Mouse (Mus musculus) erythroblast, adult 5-6 weeks (primary cell): ENCODE results near the gene Abcb10. TPM values are rescaled to one million over a fixed set of nuclear protein-coding genes. Genes with fewer than 3 reads are reported as not detected.

ENCODE experiments used
- ATAC-seq: replicated peaks from 2 replicates; pipeline ENCODE4 v1.8.0; 2016; ENCODE audit warnings: moderate number of reproducible peaks, mild to moderate bottlenecking, moderate TSS enrichment, inconsistent platforms; ENCODE audit not compliant: poor library complexity, low FRiP score, severe bottlenecking
- total RNA-seq, 2 experiments: library from RNA; stranded (forward) in 1 of 2; stranded (reverse) in 1 of 2; fragments of 150-400 nt in 1 of 2; fragments of 200-764, 138-1000 nt in 1 of 2; gene quantifications; 2 replicates each; pipeline versions ENCODE4 v1.2.3 to v1.2.4; 2015 to 2017; ENCODE audit warnings: low replicate concordance in 2 of 2

The Abcb10 gene
- total RNA-seq, 2 experiments from 2014 or later, result 323 to 448 TPM

DNA sequence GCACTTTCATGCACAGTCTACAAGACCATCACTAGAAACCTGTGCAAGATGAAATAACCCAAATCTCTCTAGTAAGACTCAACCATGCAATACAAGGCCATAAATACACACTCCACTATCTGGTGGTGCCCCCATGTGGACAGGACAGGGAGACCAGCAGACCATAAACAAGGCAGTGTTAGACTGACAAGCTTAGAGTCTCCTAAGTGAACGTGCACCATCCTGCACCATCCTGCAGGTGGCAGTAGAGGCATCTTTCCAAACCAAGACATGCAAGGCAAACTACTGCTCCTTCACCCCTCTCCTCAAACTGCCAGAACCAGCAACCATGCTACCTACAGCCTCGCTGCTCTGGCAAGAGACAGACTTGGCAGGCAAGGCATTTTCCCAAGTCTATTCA, 58.2 kb downstream of the Abcb10 start:
- peak; percentile 86 for ATAC-seq

DNA sequence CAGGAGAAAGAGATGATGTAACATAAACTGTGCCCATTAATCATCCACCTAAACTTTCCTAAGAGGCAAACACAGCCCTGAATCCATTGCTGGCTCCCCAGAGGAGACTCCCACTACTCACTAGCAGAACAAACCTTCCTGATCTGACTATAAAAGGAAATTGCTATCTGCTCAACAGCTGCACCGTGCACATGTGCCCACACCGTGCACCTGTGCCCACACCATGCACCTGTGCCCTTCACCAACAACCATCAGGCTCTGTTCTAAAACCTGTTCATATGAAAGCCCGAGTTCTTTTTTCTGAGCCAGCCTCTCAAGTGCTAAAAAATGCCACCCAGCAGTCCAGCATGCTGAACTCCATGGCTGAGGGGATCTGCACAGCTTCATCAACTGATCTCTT, 68.3 kb downstream of the Abcb10 start:
- no peak for ATAC-seq

DNA sequence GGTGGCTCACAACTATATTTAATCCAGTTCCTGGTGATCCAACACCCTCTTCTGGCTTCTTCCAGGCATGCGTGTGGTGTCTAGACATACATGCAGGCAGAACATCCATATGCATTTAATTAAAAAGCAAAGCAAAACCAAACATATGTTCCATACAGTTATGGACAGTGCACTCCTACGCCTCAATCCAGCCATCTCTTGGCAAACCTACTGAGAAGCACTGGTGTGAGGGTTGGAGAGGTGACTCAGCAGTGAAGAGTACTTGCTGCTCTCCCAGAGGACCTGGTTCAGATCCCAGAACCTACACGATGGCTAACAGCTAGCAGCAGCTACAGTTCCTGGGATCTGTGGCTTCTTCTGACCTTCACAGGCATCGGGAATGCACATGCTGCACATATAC, 70.7 kb downstream of the Abcb10 start:
- ATAC-seq, result no peak

DNA sequence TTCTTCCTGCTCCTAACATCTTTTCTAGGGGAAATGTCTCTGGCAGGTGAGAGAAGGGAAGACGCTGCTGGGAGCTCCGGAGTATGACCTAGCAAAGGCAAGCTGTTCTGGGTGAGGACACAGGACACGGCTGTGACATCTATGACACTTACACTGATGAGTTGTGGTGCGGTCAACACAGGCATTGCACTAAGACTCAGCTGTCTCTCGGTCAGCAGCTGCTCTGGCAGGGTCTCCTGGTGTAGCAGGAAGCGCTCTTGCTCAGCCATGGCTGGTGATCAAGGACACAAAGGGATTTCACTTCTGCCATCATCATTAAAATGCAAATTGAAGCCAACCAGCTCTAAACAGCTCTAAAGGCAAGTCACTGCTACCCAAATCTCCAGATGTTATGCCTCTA, 75.3 kb downstream of the Abcb10 start:
- no peak for ATAC-seq

DNA sequence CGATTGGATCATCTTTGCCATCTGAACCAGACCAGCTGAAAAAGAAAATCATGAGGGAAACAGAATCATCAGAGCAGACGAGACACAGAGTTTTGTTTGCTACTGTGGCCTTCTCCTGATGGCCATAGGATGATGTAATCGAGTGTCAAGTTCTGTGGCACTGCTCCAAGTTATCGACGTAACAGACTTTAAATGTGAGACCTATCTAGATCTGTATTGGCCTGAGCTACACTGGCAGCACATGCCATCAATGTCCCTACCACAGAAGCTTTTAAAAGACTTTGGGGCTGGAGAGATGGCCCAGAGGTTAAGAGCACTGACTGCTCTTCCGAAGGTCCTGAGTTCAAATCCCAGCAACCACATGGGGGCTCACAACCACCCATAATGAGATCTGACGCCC, 80.3 kb downstream of the Abcb10 start:
- ATAC-seq, result no peak

Other genes with a start within 250 kb of the Abcb10 start
- gene Rab4a, start 177.1 kb downstream of the Abcb10 start, total RNA-seq (2015; ENCODE audit: low replicate concordance), result 2.1 and 8.5 TPM in 2 replicates
- gene Rab4a, start 177.1 kb downstream of the Abcb10 start, total RNA-seq (2017; ENCODE audit: low replicate concordance), result 1.7 and 2.6 TPM in 2 replicates
- 7.9 and 9.0 TPM in 2 replicates for gene Ccsap, start 122.9 kb downstream of the Abcb10 start, total RNA-seq (2015; ENCODE audit: low replicate concordance)
- 9.8 and 11.9 TPM in 2 replicates for gene Ccsap, start 122.9 kb downstream of the Abcb10 start, total RNA-seq (2017; ENCODE audit: low replicate concordance)
- gene Acta1, start 88.4 kb downstream of the Abcb10 start, total RNA-seq (2015; ENCODE audit: low replicate concordance), result 1.9 and 5.4 TPM in 2 replicates
- gene Acta1, start 88.4 kb downstream of the Abcb10 start, total RNA-seq (2017; ENCODE audit: low replicate concordance), result 0.70 and 0.94 TPM in 2 replicates
- 40.0 and 44.9 TPM in 2 replicates for gene Nup133, start 33.9 kb downstream of the Abcb10 start, total RNA-seq (2015; ENCODE audit: low replicate concordance)
- gene Nup133, start 33.9 kb downstream of the Abcb10 start, total RNA-seq (2017; ENCODE audit: low replicate concordance), result 69.3 and 79.0 TPM in 2 replicates
- 17.6 and 18.6 TPM in 2 replicates for gene Taf5l, start 38.3 kb upstream of the Abcb10 start, total RNA-seq (2015; ENCODE audit: low replicate concordance)
- gene Taf5l, start 38.3 kb upstream of the Abcb10 start, total RNA-seq (2017; ENCODE audit: low replicate concordance), result 16.5 and 24.8 TPM in 2 replicates
- 4.6 and 9.4 TPM in 2 replicates for gene Urb2, start 38.4 kb upstream of the Abcb10 start, total RNA-seq (2015; ENCODE audit: low replicate concordance)
- 4.6 and 5.0 TPM in 2 replicates for gene Urb2, start 38.4 kb upstream of the Abcb10 start, total RNA-seq (2017; ENCODE audit: low replicate concordance)
- gene Galnt2, start 248.3 kb upstream of the Abcb10 start, total RNA-seq (2015; ENCODE audit: low replicate concordance), result 18.2 and 26.9 TPM in 2 replicates
- 0.51 and 21.3 TPM in 2 replicates for gene Galnt2, start 248.3 kb upstream of the Abcb10 start, total RNA-seq (2017; ENCODE audit: low replicate concordance)